Mouse (Mus musculus) liver, embryonic 14.5 days (tissue): ENCODE results near the gene Gzma. TPM values are rescaled to one million over a fixed set of nuclear protein-coding genes. Genes with fewer than 3 reads are reported as not detected.
A peak's percentile ranks its signal among the peaks of the same experiment; 100 is the strongest.

ENCODE experiments used
- ATAC-seq: fragments of 200-750 bp; cut with Nextera tagmentation; 2 replicates; pipeline ENCODE4 v1.8.0; 2017; ENCODE audit warnings: moderate number of reproducible peaks, mild to moderate bottlenecking, moderate library complexity; ENCODE audit not compliant: insufficient read depth
- DNase-seq, 3 experiments: peaks; one replicate each; pipeline ENCODE4 v3.0.0-alpha.2; 2012 to 2013; ENCODE audit warnings: low read depth in 3 of 3, low spot score in 3 of 3
- H3K27ac ChIP-seq: fragments of 300-500 bp; sonication (generic); 2 replicates; pipeline ENCODE4 v1.5.1; 2014; ENCODE audit warnings: moderate library complexity, mild to moderate bottlenecking, control low read depth, inconsistent platforms
- H3K27me3 ChIP-seq: fragments of 300-500 bp; sonication (generic); 2 replicates; pipeline ENCODE4 v1.6.1; 2014; ENCODE audit warnings: mild to moderate bottlenecking, low read length, moderate library complexity; ENCODE audit not compliant: control insufficient read depth, insufficient read depth
- H3K36me3 ChIP-seq: fragments of 300-500 bp; sonication (generic); replicated peaks from 2 replicates; pipeline ENCODE4 v1.6.1; 2014; ENCODE audit warnings: low read depth; ENCODE audit not compliant: control insufficient read depth, insufficient read depth
- H3K4me1 ChIP-seq, 2 experiments: fragments of 200-500 bp in 1 of 2; fragments of 300-500 bp in 1 of 2; sonication (generic) in 1 of 2; replicated peaks; 2 replicates each; pipeline ENCODE4 v1.6.1; 2012 to 2014; ENCODE audit warnings: antibody characterized with exemption in 1 of 2, inconsistent platforms in 1 of 2, low read length in 1 of 2; ENCODE audit not compliant: control insufficient read depth in 2 of 2, insufficient read depth in 2 of 2
- H3K4me2 ChIP-seq: fragments of 300-500 bp; sonication (generic); 2 replicates; pipeline ENCODE4 v1.6.1; 2014; ENCODE audit warnings: low read depth, mild to moderate bottlenecking, control low read depth, moderate library complexity
- H3K4me3 ChIP-seq, 2 experiments: fragments of 200-500 bp in 1 of 2; fragments of 300-500 bp in 1 of 2; sonication (generic) in 1 of 2; 2 replicates each; pipeline ENCODE4 v1.5.1; 2012 to 2014; ENCODE audit warnings: low read depth in 2 of 2, low read length in 2 of 2, mild to moderate bottlenecking in 2 of 2, control low read depth in 1 of 2, inconsistent platforms in 1 of 2, moderate library complexity in 1 of 2; ENCODE audit not compliant: insufficient read depth in 1 of 2
- H3K9ac ChIP-seq: fragments of 300-500 bp; sonication (generic); replicated peaks from 2 replicates; pipeline ENCODE4 v1.6.1; 2014; ENCODE audit warnings: mild to moderate bottlenecking, control low read depth, moderate library complexity
- H3K9me3 ChIP-seq: fragments of 300-500 bp; sonication (generic); 2 replicates; pipeline ENCODE4 v1.6.1; 2016; ENCODE audit warnings: low read length, mixed read lengths; ENCODE audit not compliant: control insufficient read depth
- CTCF ChIP-seq: IDR thresholded peaks from 2 replicates; pipeline ENCODE4 v1.5.1; 2016; ENCODE audit warnings: antibody characterized with exemption, low read depth, control low read depth
- EP300 ChIP-seq: IDR thresholded peaks from 2 replicates; pipeline ENCODE4 v1.6.1; 2016; ENCODE audit warnings: antibody characterized with exemption, low read depth
- WGBS: fragments of 180-500 bp; shearing (Covaris S2); extraction: QIAGEN DNeasy Blood & Tissue Kit; methylation state at CpG from one replicate; pipeline ENCODE4 v1.1.7; 2014; ENCODE audit not compliant: insufficient replicate concordance; 5-methylcytosine and 5-hydroxymethylcytosine counted together
- polyA plus RNA-seq, 2 experiments: library from polyadenylated mRNA; depleted of rRNA in 1 of 2; stranded (reverse) in 1 of 2; unstranded in 1 of 2; fragments of >200 nt; fragmentation: Nextera tagmentation in 1 of 2; extraction: Ambion mirVana in 1 of 2; gene quantifications; 2 replicates each; pipeline versions ENCODE4 v1.2.1 to v1.2.3; 2012 to 2014

The Gzma gene
- polyA plus RNA-seq, 2 experiments: 0.19 to 0.56 TPM

DNA sequence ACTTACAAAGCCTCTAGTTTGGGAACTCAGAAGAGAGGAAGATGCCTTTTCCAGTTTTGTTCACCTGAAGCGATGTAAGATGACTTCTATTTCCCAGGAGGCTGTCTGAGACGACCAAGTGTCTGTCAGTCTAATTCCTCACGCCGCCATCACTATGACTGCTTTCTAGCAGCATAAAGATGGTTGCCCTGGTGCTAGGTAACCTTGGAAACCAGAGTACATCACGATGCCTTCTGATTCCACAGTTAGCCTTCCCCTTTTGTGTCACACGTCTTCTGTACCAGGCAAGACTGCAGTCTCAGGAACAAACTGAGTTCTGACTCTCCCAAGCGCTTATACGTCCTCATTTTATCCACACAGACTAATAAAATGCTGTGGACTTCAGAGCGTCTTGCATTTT is 21.8 kb downstream of the Gzma start:
- TF ChIP-seq CTCF (no peak), EP300 (no peak)
- H3K36me3 ChIP-seq: no peaks in the 10 kb centered on the region
- H3K4me1 ChIP-seq: no peaks in the 10 kb centered on the region
- WGBS: 59% methylated on average over 9 of the region's 9 CpGs
- DNase-seq: no peak
- no peak overlapping the region for H3K27ac ChIP-seq
- H3K4me2 ChIP-seq: no peak overlapping the region
- no peak overlapping the region for H3K4me3 ChIP-seq
- H3K9me3 ChIP-seq: no peaks in the 10 kb centered on the region
- no peaks in the 10 kb centered on the region for H3K27me3 ChIP-seq
- no peak overlapping the region for H3K9ac ChIP-seq
- ATAC-seq: no peak

DNA sequence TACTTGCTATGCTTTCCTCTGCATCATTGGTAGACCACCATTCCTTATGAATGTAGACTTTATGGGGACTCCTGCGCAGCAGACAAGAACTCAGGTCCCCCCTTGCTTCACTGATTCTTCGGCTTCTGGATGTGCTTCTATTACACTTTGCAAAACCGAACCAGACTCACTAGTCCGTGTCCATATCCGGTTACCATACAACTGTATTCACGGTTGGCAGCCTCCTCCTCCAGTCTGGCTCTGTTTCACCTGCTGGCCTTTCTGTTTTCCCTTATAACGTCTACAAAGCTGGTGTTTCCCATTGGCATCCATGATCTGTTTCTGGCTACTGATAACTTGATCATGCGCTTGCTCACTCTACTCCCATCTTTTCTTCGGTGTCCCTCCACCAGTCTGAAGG is 36.2 kb downstream of the Gzma start:
- TF ChIP-seq CTCF (no peak), EP300 (no peak)
- 72% methylated on average over 9 of the region's 9 CpGs for WGBS
- Histone ChIP-seq H3K4me3 (no peak overlapping the region), H3K9ac (no peak overlapping the region), H3K4me1 (no peaks in the 10 kb centered on the region), H3K27me3 (no peaks in the 10 kb centered on the region), H3K4me2 (no peak overlapping the region), H3K36me3 (no peaks in the 10 kb centered on the region), H3K27ac (no peak overlapping the region), H3K9me3 (no peaks in the 10 kb centered on the region)
- ATAC-seq (no peak), DNase-seq (no peak)

DNA sequence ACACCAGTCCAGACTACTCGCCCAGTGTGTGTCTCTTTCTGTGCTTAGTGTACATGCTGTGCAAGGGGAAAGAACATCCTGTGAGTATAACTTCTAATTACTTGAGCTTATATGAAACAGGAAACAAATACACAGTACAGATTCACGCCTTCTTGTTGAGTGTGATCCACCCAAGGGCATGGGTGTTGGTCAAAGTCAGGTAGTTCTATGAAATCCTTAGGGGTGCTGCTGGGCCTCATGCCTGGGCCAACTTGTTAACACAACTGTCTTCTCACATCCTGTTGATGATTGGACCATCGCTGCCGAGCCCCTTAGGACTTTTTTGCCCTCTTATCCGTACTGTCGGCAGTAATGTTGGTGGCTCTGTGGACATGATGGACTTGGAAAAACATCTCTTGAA is 39.0 kb downstream of the Gzma start:
- no peak overlapping the region for H3K9ac ChIP-seq
- H3K27ac ChIP-seq: no peak overlapping the region
- no peak for TF ChIP-seq CTCF
- TF ChIP-seq EP300: no peak
- H3K4me2 ChIP-seq: no peak overlapping the region
- H3K4me3 ChIP-seq: no peak overlapping the region
- no peaks in the 10 kb centered on the region for H3K36me3 ChIP-seq
- H3K27me3 ChIP-seq: no peaks in the 10 kb centered on the region
- no peak for DNase-seq
- H3K4me1 ChIP-seq: no peaks in the 10 kb centered on the region
- 73% methylated on average over 6 of the region's 6 CpGs for WGBS
- ATAC-seq: no peak
- peaks cover 3% of the 10 kb centered on the region for H3K9me3 ChIP-seq

DNA sequence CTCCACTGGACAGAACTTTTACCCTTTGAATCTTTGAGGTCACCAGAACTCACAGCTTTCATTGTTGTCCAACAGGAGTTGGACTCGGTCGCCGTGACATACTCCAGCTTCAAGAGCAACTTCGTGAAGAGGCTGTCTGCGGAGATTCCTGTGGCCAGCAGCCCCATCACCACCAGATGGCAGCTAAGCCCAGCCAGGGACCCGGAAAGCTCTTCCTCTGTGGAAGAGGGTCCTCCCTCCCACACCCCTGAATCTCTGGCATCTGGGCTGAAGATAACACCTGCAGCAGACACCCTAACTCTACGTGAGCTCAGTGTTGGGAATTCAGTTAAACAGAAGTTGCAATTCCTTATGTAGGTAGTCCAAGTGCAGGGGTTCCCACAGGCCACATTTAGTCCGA is 45.0 kb downstream of the Gzma start:
- Histone ChIP-seq H3K9ac (no peak overlapping the region), H3K9me3 (peaks cover 5% of the 10 kb centered on the region), H3K27ac (no peak overlapping the region), H3K36me3 (no peaks in the 10 kb centered on the region), H3K4me1 (no peaks in the 10 kb centered on the region), H3K4me3 (no peak overlapping the region), H3K27me3 (no peaks in the 10 kb centered on the region), H3K4me2 (no peak overlapping the region)
- TF ChIP-seq EP300 (no peak), CTCF (peak; percentile 41; the same call in 1 of the 2 replicates)
- DNase-seq (no peak), ATAC-seq (no peak)
- WGBS: 44% methylated on average over 8 of the region's 8 CpGs

DNA sequence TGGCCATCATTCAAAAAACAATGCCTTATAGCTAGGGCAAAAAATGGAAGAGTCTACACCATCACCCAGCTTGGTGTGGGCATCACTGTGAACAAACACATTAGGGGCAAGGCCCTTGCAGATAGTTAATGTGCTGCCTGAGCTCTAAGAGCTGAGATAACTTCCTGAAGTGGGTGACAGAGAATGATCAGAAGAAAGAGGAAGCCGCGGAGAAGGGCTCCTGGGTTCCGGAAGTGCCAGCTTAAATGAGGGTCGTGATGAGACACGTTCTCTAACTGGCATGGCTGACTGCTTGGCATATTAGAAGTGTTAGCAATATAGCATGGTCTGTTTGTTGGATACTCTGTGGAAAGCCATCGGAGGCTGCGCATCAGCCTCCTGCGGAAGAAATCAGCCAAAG is 46.6 kb downstream of the Gzma start:
- H3K9ac ChIP-seq: no peak overlapping the region
- TF ChIP-seq CTCF (no peak), EP300 (no peak)
- no peak for DNase-seq
- WGBS: 53% methylated on average over 8 of the region's 8 CpGs
- no peaks in the 10 kb centered on the region for H3K36me3 ChIP-seq
- no peaks in the 10 kb centered on the region for H3K4me1 ChIP-seq
- H3K27ac ChIP-seq: no peak overlapping the region
- H3K27me3 ChIP-seq: no peaks in the 10 kb centered on the region
- peaks cover 5% of the 10 kb centered on the region for H3K9me3 ChIP-seq
- ATAC-seq: no peak
- no peak overlapping the region for H3K4me3 ChIP-seq
- no peak overlapping the region for H3K4me2 ChIP-seq
